Mouse (Mus musculus) cortical plate, adult 2 months (tissue): ENCODE data around the gene Decr2. TPM values are rescaled to one million over a fixed set of nuclear protein-coding genes. Genes with fewer than 3 reads are reported as not detected.
"Not testable (repeated sequence)": the region's sequence is repeated elsewhere in the genome, so short reads cannot be mapped to it uniquely, and the experiment has no call there.

ENCODE experiments used
- H3K27ac ChIP-seq: fragments of 200-500 bp; 2 replicates; pipeline ENCODE4 v1.5.1; 2012; ENCODE audit warnings: low read length, control low read depth, inconsistent platforms; ENCODE audit not compliant: insufficient read depth
- H3K4me1 ChIP-seq: fragments of 200-500 bp; 2 replicates; pipeline ENCODE4 v1.6.1; 2011; ENCODE audit warnings: low read length; ENCODE audit not compliant: control insufficient read depth, insufficient read depth
- H3K4me3 ChIP-seq: fragments of 200-500 bp; 2 replicates; pipeline ENCODE4 v1.5.1; 2011; ENCODE audit warnings: mild to moderate bottlenecking, low read length, control low read depth; ENCODE audit not compliant: insufficient read depth
- CTCF ChIP-seq: fragments of 200-500 bp; IDR thresholded peaks from 2 replicates; pipeline ENCODE4 v1.5.1; 2011; ENCODE audit warnings: mild to moderate bottlenecking, control low read depth, low read length; ENCODE audit not compliant: insufficient read depth; ENCODE audit errors: extremely low read depth
- POLR2A ChIP-seq: fragments of 200-500 bp; IDR thresholded peaks from 2 replicates; pipeline ENCODE4 v1.6.1; 2011; ENCODE audit warnings: mild to moderate bottlenecking, low read length, control low read depth; ENCODE audit not compliant: insufficient read depth; ENCODE audit errors: extremely low read depth
- polyA plus RNA-seq: library from polyadenylated mRNA; depleted of rRNA; stranded (reverse); fragments of >200 nt; gene quantifications from 2 replicates; pipeline ENCODE4 v1.2.3, GENCODE M21; 2012; rRNA removed

The Decr2 gene
- polyA plus RNA-seq, 1 experiment, result 43.5 TPM

DNA sequence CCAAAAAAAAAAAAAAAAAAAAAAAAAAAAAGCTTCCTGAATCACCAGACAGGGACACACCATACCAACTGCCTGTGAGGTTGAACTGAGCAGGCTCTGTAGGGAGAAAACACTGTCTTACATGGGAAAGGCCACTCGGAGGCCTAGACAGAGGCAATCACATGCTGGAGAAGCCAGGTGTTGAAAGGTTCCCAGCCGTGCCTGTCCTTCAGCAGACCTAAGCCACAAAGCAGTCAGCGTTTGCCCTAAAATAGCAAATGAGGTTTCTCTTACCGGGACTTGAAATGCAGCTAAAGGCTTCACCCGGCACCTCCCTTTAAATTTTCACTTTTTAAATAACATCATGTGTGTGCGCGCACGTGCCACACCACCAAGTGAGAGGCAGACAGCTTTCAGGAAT is 42.0 kb downstream of the Decr2 start:
- TF ChIP-seq POLR2A, result no peak
- no peak for TF ChIP-seq CTCF
- Histone ChIP-seq H3K4me1 (peaks cover 17% of the 10 kb centered on the region), H3K4me3 (no peak overlapping the region)

DNA sequence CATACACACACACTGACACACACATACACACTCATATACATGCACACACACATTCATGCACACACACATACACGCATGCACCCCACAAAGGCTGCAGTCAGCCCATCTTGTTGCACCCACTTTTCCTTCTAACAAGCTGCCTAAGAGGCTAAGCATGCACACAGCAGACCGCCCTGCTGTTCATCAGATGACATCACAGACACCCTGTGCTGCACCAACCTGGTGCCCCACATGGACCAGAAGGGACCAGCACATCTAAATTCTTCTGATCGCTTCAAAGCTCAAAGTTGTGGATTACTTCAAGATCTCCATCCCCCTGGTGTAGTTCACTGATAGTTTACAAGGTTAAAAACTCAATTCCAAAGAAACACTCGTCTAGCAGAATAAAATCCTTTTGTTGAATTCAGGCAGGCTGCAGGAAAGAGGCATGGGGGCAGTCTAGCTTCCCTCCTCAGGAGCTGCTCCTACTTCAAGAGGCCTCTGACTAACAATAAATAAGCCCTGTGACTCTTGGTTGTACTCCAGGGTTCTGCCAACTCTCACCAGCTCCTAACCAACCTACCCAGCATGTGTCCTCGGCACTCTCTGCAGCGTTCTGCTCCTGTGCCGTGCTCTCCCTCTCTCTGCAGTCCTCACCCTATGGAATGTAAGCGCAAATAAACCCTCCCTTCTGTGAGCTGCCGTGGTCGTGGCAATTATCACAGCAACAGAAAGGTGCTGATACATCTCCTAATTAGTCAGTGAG is 43.7 kb downstream of the Decr2 start:
- peaks cover 22% of the 10 kb centered on the region for H3K4me1 ChIP-seq
- no peak overlapping the region for H3K4me3 ChIP-seq
- TF ChIP-seq POLR2A (no peak), CTCF (no peak)
- H3K27ac ChIP-seq, result no peak overlapping the region

More for the DNA sequence above, 42.0 kb downstream of the Decr2 start:
- H3K27ac ChIP-seq, result no peak overlapping the region

DNA sequence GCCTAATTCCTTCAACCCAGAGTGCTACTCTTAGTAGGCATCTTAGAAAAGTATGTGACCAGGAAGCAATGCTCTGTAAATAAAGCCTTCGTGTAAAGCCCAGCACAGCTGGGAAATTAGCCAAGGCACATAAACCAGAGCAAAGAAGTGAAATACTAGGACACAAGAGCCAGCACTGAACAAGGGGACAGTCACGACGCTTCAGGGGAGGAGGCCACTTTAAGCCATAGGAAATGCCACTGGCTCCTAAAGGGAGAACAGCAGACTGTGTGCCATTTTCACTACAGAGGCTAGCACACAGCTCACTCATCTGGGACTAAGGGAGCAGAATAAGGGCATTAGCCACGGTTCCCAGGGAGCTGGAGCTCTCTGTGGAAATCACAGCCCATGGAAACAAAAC is 44.9 kb downstream of the Decr2 start:
- TF ChIP-seq CTCF (no peak), POLR2A (no peak)
- Histone ChIP-seq H3K27ac (no peak overlapping the region), H3K4me3 (no peak overlapping the region), H3K4me1 (peaks cover 24% of the 10 kb centered on the region)

DNA sequence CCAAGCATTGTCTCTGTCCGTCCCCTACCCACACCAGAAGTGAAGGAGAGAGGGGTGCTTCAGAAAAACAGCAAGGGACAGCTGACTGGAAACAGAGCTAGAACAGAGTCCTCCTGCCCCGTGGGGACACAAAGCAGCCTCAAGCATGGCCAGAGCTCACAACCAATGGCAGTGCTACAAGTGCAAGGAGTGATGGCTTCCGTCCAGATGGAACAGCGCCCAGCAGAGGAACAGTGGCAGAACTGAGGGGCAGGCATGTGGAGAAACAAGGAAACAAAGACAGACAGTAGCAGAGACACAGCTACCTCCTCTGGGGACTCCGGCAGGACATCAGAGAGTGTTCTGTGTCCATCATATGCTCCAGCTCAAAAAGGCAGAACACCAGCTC is 46.9 kb downstream of the Decr2 start:
- Histone ChIP-seq H3K27ac (peak overlapping the region; percentile 79), H3K4me1 (peaks cover 22% of the 10 kb centered on the region), H3K4me3 (no peak overlapping the region)
- TF ChIP-seq CTCF (no peak), POLR2A (no peak)

DNA sequence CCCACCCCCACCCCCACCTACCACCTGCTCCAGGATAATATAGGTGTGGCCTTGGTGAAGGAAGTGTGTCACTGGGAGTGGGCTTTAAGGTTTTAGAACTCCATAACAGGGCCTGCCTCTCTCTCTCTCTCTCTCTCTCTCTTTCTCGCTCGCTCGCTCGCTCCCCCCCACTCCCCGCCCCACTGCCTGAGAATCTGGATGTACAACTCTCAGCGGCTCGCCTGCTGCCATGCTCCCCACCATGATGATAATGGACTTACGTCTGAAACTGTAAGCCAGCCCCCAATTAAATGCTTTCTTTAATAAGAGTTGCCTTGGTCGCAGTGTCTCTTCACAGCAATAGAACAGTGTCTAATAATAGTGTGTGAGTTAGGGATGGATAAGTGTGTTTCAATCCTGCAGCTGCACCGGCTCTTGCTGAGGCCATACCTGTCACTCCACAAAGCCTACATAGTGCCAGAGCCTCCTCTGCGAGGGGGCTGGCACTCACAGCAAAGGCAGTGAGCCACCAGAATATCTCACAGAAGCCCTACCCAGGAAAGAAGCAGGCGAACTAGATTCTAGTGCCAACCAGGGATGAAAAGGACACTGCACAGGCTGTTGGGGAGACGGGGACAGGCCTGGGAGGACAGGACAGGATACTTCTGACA is 47.4 kb downstream of the Decr2 start:
- H3K27ac ChIP-seq, result peak overlapping the region; percentile 79
- H3K4me3 ChIP-seq, result no peak overlapping the region
- H3K4me1 ChIP-seq, result peaks cover 20% of the 10 kb centered on the region
- TF ChIP-seq CTCF, result no peak
- no peak for TF ChIP-seq POLR2A

DNA sequence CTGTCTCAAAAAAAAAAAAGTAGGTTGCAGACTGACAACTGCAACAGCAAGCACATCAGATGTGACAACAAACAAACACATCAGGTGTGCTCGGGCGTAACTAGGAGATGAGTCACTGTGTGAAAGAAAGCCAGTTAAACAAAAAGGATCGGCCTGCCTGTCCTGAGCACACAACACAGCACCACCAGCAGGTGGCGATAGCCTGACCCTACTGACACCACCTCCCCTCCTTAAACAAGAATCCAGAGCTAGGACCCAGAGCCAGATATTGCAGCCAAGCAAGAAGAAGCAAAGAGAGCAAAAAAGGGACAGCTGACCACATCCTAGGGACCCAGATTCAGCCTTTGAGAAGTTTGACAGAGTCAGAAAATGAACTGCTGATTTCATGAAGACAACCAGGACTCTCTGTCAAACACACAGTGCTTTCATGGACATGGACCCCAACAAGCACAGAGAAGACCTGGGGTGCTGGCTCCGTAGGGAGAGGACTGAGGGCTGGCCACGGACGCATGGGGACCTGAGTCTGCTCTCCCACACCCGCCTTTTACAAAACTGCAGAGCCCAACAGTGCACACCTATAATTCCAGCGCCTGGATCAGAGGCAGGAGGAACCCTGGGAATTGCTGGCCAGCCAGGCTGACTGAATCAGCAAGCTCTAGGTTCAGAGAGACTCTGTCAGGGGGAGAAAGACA is 48.9 kb downstream of the Decr2 start:
- peak; percentile 79 for TF ChIP-seq CTCF
- TF ChIP-seq POLR2A, result no peak
- Histone ChIP-seq H3K4me1 (peaks cover 16% of the 10 kb centered on the region), H3K4me3 (no peak overlapping the region), H3K27ac (no peak overlapping the region)

DNA sequence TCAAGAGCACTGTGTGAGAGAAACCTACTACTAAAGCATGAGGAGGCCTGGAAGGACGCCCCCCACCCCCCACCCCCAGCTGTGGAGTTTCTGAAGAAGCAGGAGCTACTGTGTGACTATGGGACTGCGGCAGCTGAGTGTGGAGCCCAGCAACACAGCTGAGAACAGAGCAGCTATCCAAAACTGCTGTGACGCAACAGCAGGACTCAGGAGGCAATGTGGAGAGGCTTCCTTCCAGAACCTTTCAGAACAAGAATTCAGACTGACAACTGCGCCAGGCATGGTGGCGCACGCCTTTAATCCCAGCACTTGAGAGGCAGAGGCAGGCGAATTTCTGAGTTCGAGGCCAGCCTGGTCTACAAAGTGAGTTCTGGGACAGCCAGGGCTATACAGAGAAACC is 49.4 kb downstream of the Decr2 start:
- not testable (repeated sequence) for H3K27ac ChIP-seq, H3K4me3 ChIP-seq
- peaks cover 15% of the 10 kb centered on the region for H3K4me1 ChIP-seq

DNA sequence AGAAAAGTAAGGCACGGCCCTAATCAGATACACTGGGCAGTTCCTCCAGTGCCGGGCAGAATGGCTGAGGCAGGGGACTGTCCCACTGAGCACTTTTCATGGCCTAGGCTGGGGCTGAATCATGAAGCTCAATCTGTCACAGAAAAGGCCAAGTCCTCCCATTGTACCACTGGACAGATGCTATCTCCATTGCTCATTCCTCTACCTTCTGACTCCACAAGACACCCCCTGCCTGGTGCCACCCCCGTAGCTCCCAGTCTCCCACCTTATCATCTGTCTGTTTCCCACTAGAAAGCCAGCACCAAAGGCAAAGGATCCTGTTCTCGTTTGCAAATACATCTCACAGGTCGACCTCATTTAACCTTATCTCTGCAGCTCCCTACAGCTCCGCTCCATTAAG is 58.1 kb downstream of the Decr2 start:
- H3K4me3 ChIP-seq, result no peak overlapping the region
- no peak for TF ChIP-seq CTCF
- TF ChIP-seq POLR2A, result no peak
- H3K4me1 ChIP-seq, result peaks cover 8% of the 10 kb centered on the region
- no peak overlapping the region for H3K27ac ChIP-seq

DNA sequence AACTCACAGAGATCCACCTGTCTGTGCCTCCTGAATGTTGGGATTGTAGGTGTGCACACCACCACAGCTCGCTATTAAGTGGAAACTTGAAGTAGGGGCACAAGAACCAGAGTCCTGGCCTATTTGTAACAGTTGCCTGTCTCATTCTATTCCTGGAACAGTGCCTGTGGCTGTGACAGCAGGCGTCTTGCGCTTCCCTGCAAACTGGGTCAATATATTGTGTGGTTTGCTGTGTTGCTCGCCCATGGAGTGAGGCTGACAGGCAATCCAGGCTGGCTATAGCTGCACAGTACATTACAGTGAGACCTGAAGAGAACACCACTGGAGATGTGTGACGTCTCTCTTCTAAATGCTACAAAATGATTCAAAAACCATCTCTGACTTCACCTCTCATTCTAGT is 58.6 kb downstream of the Decr2 start:
- H3K4me3 ChIP-seq, result no peak overlapping the region
- H3K4me1 ChIP-seq, result peaks cover 8% of the 10 kb centered on the region
- H3K27ac ChIP-seq, result no peak overlapping the region
- TF ChIP-seq CTCF, result no peak
- no peak for TF ChIP-seq POLR2A

Other genes with a start within 250 kb of the Decr2 start
- gene Gm20683, start 248.6 kb downstream of the Decr2 start, polyA plus RNA-seq, result 40.8 and 45.0 TPM in 2 replicates
- 108 and 119 TPM in 2 replicates for gene Rhot2, start 245.5 kb downstream of the Decr2 start, polyA plus RNA-seq
- 38.2 and 48.5 TPM in 2 replicates for gene Wdr90, start 228.8 kb downstream of the Decr2 start, polyA plus RNA-seq
- 29.2 and 29.9 TPM in 2 replicates for gene Mcrip2, start 221.6 kb downstream of the Decr2 start, polyA plus RNA-seq
- gene Mettl26, start 215.3 kb downstream of the Decr2 start, polyA plus RNA-seq, result 76.5 and 79.2 TPM in 2 replicates
- gene Wfikkn1, start 209.5 kb downstream of the Decr2 start, polyA plus RNA-seq, result 0.26 and 0.61 TPM in 2 replicates
- 68.9 and 71.1 TPM in 2 replicates for gene Rab40c, start 170.6 kb downstream of the Decr2 start, polyA plus RNA-seq
- gene Pigq, start 145.4 kb downstream of the Decr2 start, polyA plus RNA-seq, result 156 and 159 TPM in 2 replicates
- 1.1 and 1.9 TPM in 2 replicates for gene Nhlrc4, start 145.4 kb downstream of the Decr2 start, polyA plus RNA-seq
- 0.79 and 0.92 TPM in 2 replicates for gene A930017K11Rik, start 137.8 kb downstream of the Decr2 start, polyA plus RNA-seq
- gene Capn15, start 104.5 kb downstream of the Decr2 start, polyA plus RNA-seq, result 45.8 and 48.0 TPM in 2 replicates
- 88.5 and 94.2 TPM in 2 replicates for gene Rab11fip3, start 20.8 kb downstream of the Decr2 start, polyA plus RNA-seq
- gene Nme4, start 5.3 kb upstream of the Decr2 start, polyA plus RNA-seq, result 11.5 and 11.8 TPM in 2 replicates
- 27.4 and 31.6 TPM in 2 replicates for gene Tmem8, start 23.0 kb upstream of the Decr2 start, polyA plus RNA-seq
- gene Mrpl28, start 33.2 kb upstream of the Decr2 start, polyA plus RNA-seq, result 96.3 and 101 TPM in 2 replicates
- 15.4 and 16.0 TPM in 2 replicates for gene Axin1, start 48.4 kb upstream of the Decr2 start, polyA plus RNA-seq
- gene Pdia2, start 108.8 kb upstream of the Decr2 start, polyA plus RNA-seq, result 0.30 and 0.33 TPM in 2 replicates
- 90.4 and 99.2 TPM in 2 replicates for gene Rgs11, start 112.6 kb upstream of the Decr2 start, polyA plus RNA-seq
- 163 and 175 TPM in 2 replicates for gene Arhgdig, start 117.4 kb upstream of the Decr2 start, polyA plus RNA-seq
- gene Fam234a, start 153.9 kb upstream of the Decr2 start, polyA plus RNA-seq, result 22.2 and 24.3 TPM in 2 replicates
- gene Luc7l, start 162.6 kb upstream of the Decr2 start, polyA plus RNA-seq, result 64.8 and 68.3 TPM in 2 replicates